In the genomic region with DNA sequence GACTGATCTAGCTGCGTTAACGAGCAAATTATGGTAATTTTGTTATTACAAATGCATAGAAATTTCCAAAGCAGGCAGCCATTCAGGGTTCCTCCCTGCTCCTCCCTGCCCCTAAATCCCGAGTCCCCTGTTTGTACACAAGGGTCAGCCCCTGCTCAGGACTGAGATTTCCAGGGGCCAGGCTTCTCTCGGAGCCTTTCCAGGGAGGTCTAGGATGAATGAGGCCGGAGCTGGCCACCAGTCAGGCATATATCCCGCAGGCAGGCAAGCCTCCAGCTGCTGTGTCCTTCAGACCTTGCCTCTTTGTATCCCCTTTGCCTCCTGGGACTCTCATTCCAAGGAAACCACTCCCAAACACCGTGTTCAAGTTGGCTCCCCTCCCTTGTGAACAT, we compare ENCODE assay signal across 10 mouse cellular contexts.
DNase-seq lines count a peak whose midpoint lies in the region; ATAC-seq and TF ChIP-seq lines count a peak whose summit lies in the region.
"Had no signal": no experiment of that assay in that cellular context is flagged by ENCODE, and none has a peak within 500 bp of the region (broad histone marks: within the 10 kb centered on the region; RNA-seq: fewer than 3 reads in every experiment).

No protein-coding gene starts in this region.

- no peak for DNase-seq in layer of hippocampus, adult 2 months (ENCODE audit: low spot score in 2 of 2)
- DNase-seq in layer of hippocampus, adult 18-20 months (ENCODE audit: low spot score in 2 of 2) = no peak
- DNase-seq in forebrain, embryonic 14.5 days (ENCODE audit: low spot score) = no peak
- no peak for DNase-seq in limb, embryonic 11.5 days (ENCODE audit: low spot score)
- no peak for DNase-seq in layer of hippocampus, adult 9-10 months (ENCODE audit: low spot score)
- DNase-seq in cerebellum, postnatal 25 days = no peak
- DNase-seq in lung, postnatal 25 days (ENCODE audit: low spot score) = no peak
- DNase-seq: thymus, adult 2 months had no signal

- H3K4me3 ChIP-seq in layer of hippocampus, adult 2 months = peak overlapping the region; percentile 47
- H3K4me3 ChIP-seq in forebrain, embryonic 14.5 days (ENCODE audit: low read depth, low read length) = peak overlapping the region; percentile 29; the same call in 1 of the 2 replicates
- peak overlapping the region; percentile 34 for H3K4me3 ChIP-seq in limb, embryonic 11.5 days (ENCODE audit: low read depth, low read length)
- H3K4me3 ChIP-seq in neural tube, embryonic 15.5 days (replicated peaks) = no peak overlapping the region
- H3K4me3 ChIP-seq: liver, embryonic 15.5 days had no signal

- WGBS in forebrain, embryonic 14.5 days = 0% methylated on average over 7 of the region's 7 CpGs
- WGBS in limb, embryonic 11.5 days = 8% methylated on average over 7 of the region's 7 CpGs
- 2% methylated on average over 7 of the region's 7 CpGs for WGBS in neural tube, embryonic 15.5 days

- no peak for TF ChIP-seq CTCF in layer of hippocampus, adult 2 months (conservative IDR thresholded peaks at IDR 0.05)

- no peaks in the 10 kb centered on the region for H3K9me3 ChIP-seq in forebrain, embryonic 14.5 days (replicated peaks; ENCODE audit: control insufficient read depth, low read length)
- no peaks in the 10 kb centered on the region for H3K9me3 ChIP-seq in limb, embryonic 11.5 days (ENCODE audit: control insufficient read depth, low read length)
- H3K9me3 ChIP-seq in neural tube, embryonic 15.5 days (replicated peaks) = no peaks in the 10 kb centered on the region
- H3K9me3 ChIP-seq: liver, embryonic 15.5 days had no signal

- H3K27ac ChIP-seq in layer of hippocampus, adult 2 months = no peak overlapping the region
- peak overlapping the region; percentile 86 for H3K27ac ChIP-seq in forebrain, embryonic 14.5 days (ENCODE audit: low read depth, low read length)
- no peak overlapping the region for H3K27ac ChIP-seq in limb, embryonic 11.5 days (replicated peaks; ENCODE audit: low read depth, low read length)
- H3K27ac ChIP-seq in neural tube, embryonic 15.5 days (replicated peaks) = peak overlapping the region; percentile 81
- H3K27ac ChIP-seq: liver, embryonic 15.5 days had no signal

- H3K27me3 ChIP-seq in forebrain, embryonic 14.5 days (replicated peaks; ENCODE audit: control insufficient read depth, insufficient read depth, low read length) = peaks cover 9% of the 10 kb centered on the region; the same call in 1 of the 2 replicates
- 0 out of 2 replicates have a peak, but pooled peaks cover 2% of the 10 kb centered on the region for H3K27me3 ChIP-seq in limb, embryonic 11.5 days (ENCODE audit: control insufficient read depth, insufficient read depth, low read length)
- H3K27me3 ChIP-seq in neural tube, embryonic 15.5 days (replicated peaks) = peaks cover 21% of the 10 kb centered on the region

- H3K9ac ChIP-seq in forebrain, embryonic 14.5 days (ENCODE audit: low read length) = peak overlapping the region; percentile 61
- no peak overlapping the region; the same call in 1 of the 2 replicates for H3K9ac ChIP-seq in limb, embryonic 11.5 days (ENCODE audit: low read length)
- no peak overlapping the region for H3K9ac ChIP-seq in neural tube, embryonic 15.5 days (replicated peaks)
- H3K9ac ChIP-seq: liver, embryonic 15.5 days had no signal

- no peak for ATAC-seq in forebrain, embryonic 14.5 days
- ATAC-seq in limb, embryonic 11.5 days (ENCODE audit: insufficient number of reproducible peaks, low FRiP score, low TSS enrichment, low read depth) = no peak
- ATAC-seq in neural tube, embryonic 15.5 days (ENCODE audit: low FRiP score) = peak; percentile 18; the same call in 1 of the 2 replicates

- H3K4me1 ChIP-seq in forebrain, embryonic 14.5 days (ENCODE audit: control insufficient read depth, insufficient read depth, low read length) = peaks cover 16% of the 10 kb centered on the region
- H3K4me1 ChIP-seq in limb, embryonic 11.5 days (ENCODE audit: control insufficient read depth, insufficient read depth, low read length) = peaks cover 5% of the 10 kb centered on the region; the same call in 1 of the 2 replicates
- H3K4me1 ChIP-seq in neural tube, embryonic 15.5 days = peaks cover 22% of the 10 kb centered on the region
- H3K4me1 ChIP-seq: liver, embryonic 15.5 days had no signal

- peak overlapping the region; percentile 73 for H3K4me2 ChIP-seq in forebrain, embryonic 14.5 days (ENCODE audit: low read length)
- H3K4me2 ChIP-seq in limb, embryonic 11.5 days (ENCODE audit: low read depth, severe bottlenecking) = peak overlapping the region; percentile 87
- peak overlapping the region; percentile 78 for H3K4me2 ChIP-seq in neural tube, embryonic 15.5 days

- H3K36me3 ChIP-seq in forebrain, embryonic 14.5 days (ENCODE audit: control insufficient read depth, insufficient read depth, low read length) = no peaks in the 10 kb centered on the region
- H3K36me3 ChIP-seq in limb, embryonic 11.5 days (ENCODE audit: control insufficient read depth, insufficient read depth, low read length) = no peaks in the 10 kb centered on the region
- no peaks in the 10 kb centered on the region for H3K36me3 ChIP-seq in neural tube, embryonic 15.5 days
- H3K36me3 ChIP-seq: liver, embryonic 15.5 days had no signal

Comparison
In these comparisons a context has a peak if more than half of its experiments do, and no peak if none do; other contexts are left out.
1. H3K27ac ChIP-seq: peak in forebrain, embryonic 14.5 days (single experiment) and neural tube, embryonic 15.5 days (single experiment); none in layer of hippocampus, adult 2 months (single experiment) and limb, embryonic 11.5 days (single experiment).
2. Peak in every context shown above with its lines, with median percentiles within 50 percentile points of each other: H3K4me2 ChIP-seq.